Mouse (Mus musculus) thymus, postnatal 36 days (tissue): ENCODE measurements around the gene Tmprss7.

Experiments
- DNase-seq, 2 experiments: peaks; one replicate each; pipeline ENCODE4 v3.0.0; 2022; ENCODE audit warnings: mixed read lengths in 2 of 2

The Tmprss7 gene

GRCm38 (mm10) chr16:45693558-45693957, at the start of gene Tmprss7:
Tmprss7 (minus strand) TSS chr16:45693658.
- DNase-seq = no peak

GRCm38 (mm10) chr16:45742615-45743476, 49.4 kb upstream of the Tmprss7 start, which contains the start of gene Abhd10:
Abhd10 (minus strand) TSS chr16:45742955.
- peak; percentile 97 for DNase-seq

- DNase-seq = no peak
Observed at GRCm38 (mm10) chr16:45737880-45738279, 44.4 kb upstream of the Tmprss7 start.

- no peak for DNase-seq
Observed at GRCm38 (mm10) chr16:45736724-45737123, 43.3 kb upstream of the Tmprss7 start.

- no peak for DNase-seq
Observed at GRCm38 (mm10) chr16:45729163-45729562, 35.7 kb upstream of the Tmprss7 start.

GRCm38 (mm10) chr16:45724742-45725102, 31.3 kb upstream of the Tmprss7 start:
- DNase-seq = no peak

- peak; percentile 10 to 13 for DNase-seq
Observed at GRCm38 (mm10) chr16:45724061-45724741, 30.7 kb upstream of the Tmprss7 start, which contains the start of gene Tagln3. Tagln3 (minus strand) TSS chr16:45724608.

- no peak for DNase-seq
Observed at GRCm38 (mm10) chr16:45723172-45723901, 29.9 kb upstream of the Tmprss7 start.

GRCm38 (mm10) chr16:45722460-45722951, 29.0 kb upstream of the Tmprss7 start:
- no peak for DNase-seq

GRCm38 (mm10) chr16:45720022-45720630, 26.7 kb upstream of the Tmprss7 start:
- no peak for DNase-seq

GRCm38 (mm10) chr16:45718296-45718695, 24.8 kb upstream of the Tmprss7 start:
- DNase-seq = no peak

- no peak for DNase-seq
Observed at GRCm38 (mm10) chr16:45714489-45715150, 21.2 kb upstream of the Tmprss7 start.

- DNase-seq = no peak
Observed at GRCm38 (mm10) chr16:45713878-45714277, 20.4 kb upstream of the Tmprss7 start.

- no peak for DNase-seq
Observed at GRCm38 (mm10) chr16:45713261-45713660, 19.8 kb upstream of the Tmprss7 start.

- DNase-seq = no peak
Observed at GRCm38 (mm10) chr16:45711263-45711662, 17.8 kb upstream of the Tmprss7 start.

- no peak for DNase-seq
Observed at GRCm38 (mm10) chr16:45699301-45699700, 5.8 kb upstream of the Tmprss7 start.

- DNase-seq = no peak
Observed at GRCm38 (mm10) chr16:45697996-45698395, 4.5 kb upstream of the Tmprss7 start.

GRCm38 (mm10) chr16:45695445-45696160, 2.1 kb upstream of the Tmprss7 start:
- DNase-seq = no peak

- DNase-seq = no peak
Observed at GRCm38 (mm10) chr16:45692851-45693250, 607 bp downstream of the Tmprss7 start.

GRCm38 (mm10) chr16:45690178-45690577, 3.3 kb downstream of the Tmprss7 start:
- DNase-seq = peak in 1 of 2 experiments; percentile 10

GRCm38 (mm10) chr16:45686833-45687232, 6.6 kb downstream of the Tmprss7 start:
- DNase-seq = no peak
